Comparison of ENCODE assay signal across 22 mouse cellular contexts in genomic region chr3:40463446-40463845, GRCm38 (mm10).
DNase-seq lines count a peak whose midpoint lies in the region; ATAC-seq and TF ChIP-seq lines count a peak whose summit lies in the region.
"Had no signal": no experiment of that assay in that cellular context is flagged by ENCODE, and none has a peak within 500 bp of the region (broad histone marks: within the 10 kb centered on the region; RNA-seq: fewer than 3 reads in every experiment).

No protein-coding gene starts in this region.

- no peak overlapping the region for H3K4me3 ChIP-seq in lung, embryonic 14.5 days (ENCODE audit: low read depth, low read length)
- H3K4me3 ChIP-seq in lung, postnatal 0 days (ENCODE audit: low read depth, low read length): no peak overlapping the region
- no peak overlapping the region for H3K4me3 ChIP-seq in midbrain, embryonic 11.5 days (ENCODE audit: low read depth, low read length)
- no peak overlapping the region for H3K4me3 ChIP-seq in midbrain, embryonic 16.5 days (ENCODE audit: low read depth, low read length)
- H3K4me3 ChIP-seq: embryonic facial prominence, embryonic 13.5 days; embryonic facial prominence, embryonic 15.5 days; forebrain, embryonic 13.5 days; forebrain, embryonic 15.5 days had no signal

- H3K4me2 ChIP-seq in lung, embryonic 14.5 days: no peak overlapping the region
- no peak overlapping the region for H3K4me2 ChIP-seq in lung, postnatal 0 days (replicated peaks; ENCODE audit: low read depth, low read length)
- H3K4me2 ChIP-seq in midbrain, embryonic 11.5 days: no peak overlapping the region
- no peak overlapping the region for H3K4me2 ChIP-seq in midbrain, embryonic 16.5 days (ENCODE audit: low read length)
- H3K4me2 ChIP-seq: embryonic facial prominence, embryonic 13.5 days; embryonic facial prominence, embryonic 15.5 days; forebrain, embryonic 13.5 days; forebrain, embryonic 15.5 days had no signal

- H3K9ac ChIP-seq in lung, embryonic 14.5 days: no peak overlapping the region
- no peak overlapping the region for H3K9ac ChIP-seq in lung, postnatal 0 days (replicated peaks; ENCODE audit: low read depth)
- H3K9ac ChIP-seq in midbrain, embryonic 11.5 days (ENCODE audit: low read length): no peak overlapping the region
- H3K9ac ChIP-seq in midbrain, embryonic 16.5 days (ENCODE audit: low read depth, low read length): no peak overlapping the region
- H3K9ac ChIP-seq: embryonic facial prominence, embryonic 13.5 days; embryonic facial prominence, embryonic 15.5 days; forebrain, embryonic 13.5 days; forebrain, embryonic 15.5 days had no signal

- no peaks in the 10 kb centered on the region for H3K9me3 ChIP-seq in lung, embryonic 14.5 days (ENCODE audit: low read depth, low read length)
- H3K9me3 ChIP-seq in lung, postnatal 0 days (ENCODE audit: low read length): no peaks in the 10 kb centered on the region
- H3K9me3 ChIP-seq in midbrain, embryonic 11.5 days (ENCODE audit: control insufficient read depth, low read length): no peaks in the 10 kb centered on the region
- no peaks in the 10 kb centered on the region for H3K9me3 ChIP-seq in midbrain, embryonic 16.5 days (replicated peaks; ENCODE audit: control insufficient read depth, low read length, poor library complexity, severe bottlenecking)
- H3K9me3 ChIP-seq: embryonic facial prominence, embryonic 13.5 days; embryonic facial prominence, embryonic 15.5 days; forebrain, embryonic 13.5 days; forebrain, embryonic 15.5 days had no signal

- TF ChIP-seq CTCF in lung, embryonic 14.5 days (IDR thresholded peaks at IDR 0.05; ENCODE audit: low read depth): no peak
- TF ChIP-seq CTCF in lung, postnatal 0 days (IDR thresholded peaks at IDR 0.05): no peak

- peak; percentile 68 for DNase-seq in heart, adult 11 months
- DNase-seq in heart, adult 8-10 months (ENCODE audit: low spot score): no peak
- peak; percentile 27 for DNase-seq in kidney, postnatal 10 days
- DNase-seq in kidney, postnatal 36 days: no peak
- peak; percentile 51 for DNase-seq in lung, embryonic 14.5 days
- no peak for DNase-seq in lung, postnatal 0 days (ENCODE audit: low spot score)
- DNase-seq in midbrain, embryonic 11.5 days (ENCODE audit: low spot score, missing footprints): peak; percentile 19
- DNase-seq: adrenal gland, adult 2 months; adrenal gland, postnatal 10 days; adrenal gland, postnatal 25 days; cerebellum, adult 11 months; cerebellum, adult 18-20 months; cerebellum, adult 8-10 months; cerebellum, adult 9-11 months; cerebellum, postnatal 14 days; cerebellum, postnatal 36 days; embryo, embryonic 11 days had no signal

- no peak for TF ChIP-seq EP300 in lung, postnatal 0 days (IDR thresholded peaks at IDR 0.05)

- no peak for ATAC-seq in lung, embryonic 14.5 days (ENCODE audit: insufficient read depth)
- no peak for ATAC-seq in lung, postnatal 0 days
- ATAC-seq in midbrain, embryonic 11.5 days (ENCODE audit: low FRiP score): no peak
- ATAC-seq in midbrain, embryonic 16.5 days: no peak
- ATAC-seq: forebrain, embryonic 13.5 days; forebrain, embryonic 15.5 days had no signal

- 53% methylated on average over 5 of the region's 5 CpGs for WGBS in lung, embryonic 14.5 days
- 50% methylated on average over 5 of the region's 5 CpGs for WGBS in lung, postnatal 0 days
- 87% methylated on average over 5 of the region's 5 CpGs for WGBS in midbrain, embryonic 11.5 days
- 83% methylated on average over 5 of the region's 5 CpGs for WGBS in midbrain, embryonic 16.5 days

- no peaks in the 10 kb centered on the region for H3K27me3 ChIP-seq in lung, embryonic 14.5 days (ENCODE audit: insufficient read depth, low read length)
- H3K27me3 ChIP-seq in lung, postnatal 0 days (replicated peaks; ENCODE audit: insufficient read depth, low read length): no peaks in the 10 kb centered on the region
- H3K27me3 ChIP-seq in midbrain, embryonic 11.5 days (ENCODE audit: control insufficient read depth, insufficient read depth, low read length): no peaks in the 10 kb centered on the region
- no peaks in the 10 kb centered on the region for H3K27me3 ChIP-seq in midbrain, embryonic 16.5 days (ENCODE audit: control insufficient read depth, insufficient read depth, low read depth, low read length)
- H3K27me3 ChIP-seq: embryonic facial prominence, embryonic 13.5 days; embryonic facial prominence, embryonic 15.5 days; forebrain, embryonic 13.5 days; forebrain, embryonic 15.5 days had no signal

- H3K27ac ChIP-seq in lung, embryonic 14.5 days (ENCODE audit: low read depth): no peak overlapping the region
- H3K27ac ChIP-seq in lung, postnatal 0 days (ENCODE audit: low read length): no peak overlapping the region
- no peak overlapping the region for H3K27ac ChIP-seq in midbrain, embryonic 11.5 days (ENCODE audit: low read depth, low read length)
- no peak overlapping the region for H3K27ac ChIP-seq in midbrain, embryonic 16.5 days (ENCODE audit: low read length)
- H3K27ac ChIP-seq: embryonic facial prominence, embryonic 13.5 days; embryonic facial prominence, embryonic 15.5 days; forebrain, embryonic 13.5 days; forebrain, embryonic 15.5 days had no signal

- no peaks in the 10 kb centered on the region for H3K36me3 ChIP-seq in lung, embryonic 14.5 days (ENCODE audit: insufficient read depth)
- no peaks in the 10 kb centered on the region for H3K36me3 ChIP-seq in lung, postnatal 0 days (ENCODE audit: insufficient read depth, low read length)
- no peaks in the 10 kb centered on the region for H3K36me3 ChIP-seq in midbrain, embryonic 11.5 days (ENCODE audit: control insufficient read depth, insufficient read depth, low read length)
- H3K36me3 ChIP-seq in midbrain, embryonic 16.5 days (ENCODE audit: control insufficient read depth, insufficient read depth, low read length): no peaks in the 10 kb centered on the region
- H3K36me3 ChIP-seq: embryonic facial prominence, embryonic 13.5 days; embryonic facial prominence, embryonic 15.5 days; forebrain, embryonic 15.5 days had no signal

- no peaks in the 10 kb centered on the region for H3K4me1 ChIP-seq in lung, embryonic 14.5 days (ENCODE audit: insufficient read depth)
- H3K4me1 ChIP-seq in lung, postnatal 0 days (ENCODE audit: insufficient read depth, low read depth, low read length): no peaks in the 10 kb centered on the region
- no peaks in the 10 kb centered on the region for H3K4me1 ChIP-seq in midbrain, embryonic 11.5 days (ENCODE audit: control insufficient read depth, insufficient read depth, low read length)
- H3K4me1 ChIP-seq in midbrain, embryonic 16.5 days (ENCODE audit: control insufficient read depth, insufficient read depth, low read length): no peaks in the 10 kb centered on the region
- H3K4me1 ChIP-seq: embryonic facial prominence, embryonic 15.5 days; forebrain, embryonic 13.5 days; forebrain, embryonic 15.5 days had no signal

Comparison
In these comparisons a context has a peak if more than half of its experiments do, and no peak if none do; other contexts are left out.
1. DNase-seq: peak in heart, adult 11 months (single experiment), kidney, postnatal 10 days (single experiment), lung, embryonic 14.5 days (single experiment) and midbrain, embryonic 11.5 days (single experiment); none in heart, adult 8-10 months (single experiment), kidney, postnatal 36 days (0 of 2) and lung, postnatal 0 days (single experiment).